Mouse (Mus musculus): ENCODE results near the gene Pcp2.
"Not testable (repeated sequence)": the region's sequence is repeated elsewhere in the genome, so short reads cannot be mapped to it uniquely, and the experiment has no call there.

Gene Pcp2

DNA sequence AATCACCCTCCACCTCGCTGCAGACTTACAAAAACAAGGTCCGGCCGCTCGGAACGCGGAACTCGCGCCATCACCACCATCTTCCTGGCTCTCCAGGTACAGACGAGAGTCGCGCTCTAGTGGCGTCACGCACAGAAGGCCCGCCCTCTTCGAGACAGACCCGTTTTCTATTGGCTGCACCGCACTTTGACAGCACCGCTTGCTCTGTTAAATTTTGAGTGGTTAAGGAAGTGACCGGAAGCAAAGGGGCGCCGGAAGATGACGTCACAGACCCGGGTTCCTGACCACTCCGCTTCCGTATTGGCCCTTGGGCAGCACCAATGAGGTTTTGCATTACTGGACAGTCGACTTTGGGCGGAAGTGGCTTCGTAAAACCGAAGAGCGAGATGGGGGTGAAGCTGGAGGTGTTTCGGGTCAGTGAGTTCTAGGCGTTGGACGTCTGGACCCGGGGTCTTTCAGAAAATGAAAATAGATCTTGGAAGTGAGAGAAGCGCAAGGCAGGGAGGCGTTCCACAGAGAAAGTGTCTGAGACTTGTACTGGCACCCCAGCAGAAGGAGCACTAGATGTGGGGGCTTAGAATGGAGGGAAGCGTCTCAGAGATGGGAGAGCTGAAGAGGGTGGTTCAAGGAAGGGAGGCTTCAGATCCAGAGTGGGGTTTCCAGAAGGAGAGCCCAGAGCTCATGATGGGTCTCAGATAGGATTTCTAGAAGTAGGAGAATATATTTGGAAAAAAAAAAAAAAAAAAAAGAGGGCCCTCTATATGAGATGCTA is 4.0 kb downstream of the Pcp2 start, which contains the start of the genes Xab2 and Pet100:
TSS of gene Xab2 (minus strand) at position 118 of the 772 bp plus-strand sequence.
TSS of gene Pet100 (plus strand) at position 350 of the 772 bp plus-strand sequence.
- peak; percentile 99 to 100 for DNase-seq (ENCODE audit: low spot score in 2 of 2)

DNA sequence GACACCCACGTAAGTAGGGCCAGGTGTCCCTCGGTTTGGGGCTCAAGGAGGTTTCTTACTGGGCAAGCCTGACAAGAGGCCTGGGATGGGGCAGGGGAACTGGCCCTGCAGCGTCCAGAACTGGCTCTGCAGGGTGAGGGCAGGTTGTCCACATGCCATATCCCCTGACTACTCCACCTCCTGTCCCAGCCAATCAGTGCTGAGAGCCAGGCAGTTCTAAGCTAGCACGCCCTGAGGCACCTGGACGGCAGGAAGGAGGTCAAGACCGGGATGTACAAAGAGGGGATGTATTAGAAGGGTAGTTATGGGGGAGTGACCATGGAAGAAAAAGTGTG is 15.6 kb downstream of the Pcp2 start:
- no peak for DNase-seq (ENCODE audit: low spot score in 2 of 2)

DNA sequence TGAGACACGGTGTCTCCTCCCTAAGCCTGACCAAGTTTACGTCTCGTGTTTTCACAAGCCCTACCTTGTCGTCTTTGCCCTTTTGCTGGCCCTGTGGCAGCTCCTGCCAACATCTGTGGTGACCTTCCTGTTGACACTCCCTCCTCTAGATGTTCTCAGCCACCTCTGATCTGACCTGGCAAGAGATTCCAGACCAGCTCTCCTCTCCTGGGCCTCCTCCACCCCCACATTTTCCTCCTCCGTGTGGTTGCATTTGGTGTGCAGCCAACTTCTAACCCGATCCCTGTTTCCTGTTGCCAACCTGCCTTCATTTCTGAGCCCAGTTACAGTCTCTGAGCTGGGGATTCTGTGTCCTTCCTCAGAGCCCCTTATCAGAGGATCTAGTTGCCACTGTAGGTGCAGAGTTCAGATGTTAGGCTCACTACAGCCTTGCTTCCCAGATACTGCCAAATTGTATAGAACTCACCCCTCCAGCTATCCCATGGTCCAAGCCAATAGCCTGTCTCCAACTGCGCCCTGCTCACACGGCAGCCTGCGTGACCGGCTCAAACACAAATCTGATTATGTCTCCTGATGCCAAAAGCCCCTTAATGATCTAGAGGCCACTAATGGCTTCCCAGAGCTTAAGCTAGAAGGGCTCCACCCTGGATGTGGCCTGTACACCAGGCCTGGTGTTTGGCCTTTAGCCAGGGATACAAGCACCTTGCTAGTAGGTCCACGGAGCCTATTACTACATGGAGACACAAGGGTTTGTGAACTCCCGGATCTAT is 16.1 kb downstream of the Pcp2 start:
- DNase-seq (ENCODE audit: low spot score in 2 of 2): no peak

DNA sequence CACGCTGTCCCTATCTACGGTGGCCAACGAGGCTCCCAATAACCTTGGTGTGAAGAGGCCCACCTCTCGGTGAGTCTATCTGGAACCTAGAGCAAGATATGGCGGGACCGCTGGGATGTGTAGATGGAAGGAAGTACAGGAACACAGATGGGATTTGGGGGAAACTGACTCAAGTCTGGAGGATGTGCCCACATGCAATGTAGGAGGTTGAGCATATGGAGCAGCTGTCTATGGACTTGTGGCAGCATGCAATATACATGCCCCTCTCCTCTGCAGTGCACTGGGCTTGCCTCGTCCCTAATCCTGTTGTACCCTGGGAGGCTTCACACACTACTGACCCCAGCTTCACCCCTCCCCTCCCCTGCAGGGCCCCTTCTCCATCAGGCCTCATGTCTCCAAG is 17.5 kb downstream of the Pcp2 start:
- peak in 1 of 2 experiments; percentile 44 for DNase-seq (ENCODE audit: low spot score in 2 of 2)

DNA sequence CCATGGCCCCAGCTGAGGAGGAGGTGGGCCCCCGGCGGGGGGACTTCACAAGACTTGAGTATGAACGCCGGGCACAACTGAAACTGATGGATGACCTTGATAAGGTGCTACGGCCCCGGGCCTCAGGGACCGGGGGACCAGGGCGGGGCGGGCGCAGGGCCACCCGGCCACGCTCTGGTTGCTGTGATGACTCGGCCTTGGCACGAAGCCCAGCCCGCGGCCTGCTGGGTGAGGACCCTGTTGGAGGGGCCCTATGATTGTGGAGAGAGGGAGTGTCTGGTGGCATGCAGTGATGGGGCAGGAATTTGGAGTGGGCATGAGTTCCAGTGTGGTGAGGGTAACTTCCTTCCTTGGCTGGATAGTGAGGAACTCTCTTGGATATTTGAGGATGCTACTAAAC is 18.8 kb downstream of the Pcp2 start:
- no peak for DNase-seq (ENCODE audit: low spot score in 2 of 2)

DNA sequence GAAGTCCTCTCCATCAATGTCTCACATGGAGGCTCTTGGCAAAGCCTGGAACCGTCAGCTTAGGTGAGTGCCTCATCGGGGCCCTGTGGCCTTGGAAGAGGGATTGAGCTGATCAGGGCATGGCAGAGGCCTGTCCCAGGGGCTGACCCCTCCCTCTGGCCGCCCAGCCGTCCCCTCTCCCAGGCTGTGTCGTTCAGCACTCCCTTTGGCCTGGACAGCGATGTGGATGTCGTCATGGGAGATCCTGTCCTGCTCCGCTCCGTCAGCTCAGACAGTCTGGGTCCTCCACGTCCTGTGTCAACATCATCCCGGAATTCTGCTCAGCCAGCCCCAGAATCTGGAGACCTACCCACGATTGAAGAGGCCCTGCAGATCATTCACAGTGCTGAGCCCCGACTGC is 21.9 kb downstream of the Pcp2 start:
- DNase-seq (ENCODE audit: low spot score in 2 of 2): no peak

DNA sequence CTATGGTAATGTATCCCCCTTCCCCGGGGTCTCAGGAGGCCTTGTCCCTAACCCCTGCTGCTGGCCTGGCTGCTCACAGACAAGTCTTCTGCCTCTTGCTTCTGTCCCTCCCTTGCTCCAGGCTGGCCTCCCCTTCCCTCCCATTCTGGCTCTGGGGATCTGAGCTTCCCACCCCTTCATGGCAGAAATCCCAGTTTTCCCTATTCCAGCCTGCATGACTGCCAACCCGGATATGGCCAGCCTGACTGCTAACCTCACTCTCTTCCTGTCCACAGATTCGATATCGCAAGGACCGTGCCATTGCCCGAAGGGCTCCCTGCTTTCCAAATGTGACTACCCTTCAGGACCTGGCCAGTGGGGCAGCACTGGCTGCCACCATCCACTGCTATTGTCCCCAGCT is 24.9 kb downstream of the Pcp2 start:
- no peak for DNase-seq (ENCODE audit: low spot score in 2 of 2)

DNA sequence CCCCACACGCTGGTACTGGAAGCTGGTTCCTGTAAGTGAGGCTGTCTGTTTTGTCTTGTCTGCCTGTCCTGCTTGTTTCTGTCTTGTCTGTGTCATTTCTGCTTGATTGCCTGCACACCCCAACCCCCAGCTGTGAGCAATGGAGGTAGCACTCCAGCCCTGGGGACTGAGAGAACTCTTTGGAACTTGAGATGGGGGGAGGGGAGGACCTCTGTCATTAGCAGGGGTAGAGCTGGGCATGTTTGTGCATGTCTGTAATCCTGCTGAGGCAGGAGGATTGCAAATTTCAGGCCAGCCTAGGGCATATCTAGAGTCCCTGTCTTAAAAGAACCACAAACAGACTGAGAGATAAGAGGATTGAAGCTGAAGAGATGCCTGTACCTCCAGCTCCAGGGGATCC is 26.1 kb downstream of the Pcp2 start:
- no peak for DNase-seq (ENCODE audit: low spot score in 2 of 2)

DNA sequence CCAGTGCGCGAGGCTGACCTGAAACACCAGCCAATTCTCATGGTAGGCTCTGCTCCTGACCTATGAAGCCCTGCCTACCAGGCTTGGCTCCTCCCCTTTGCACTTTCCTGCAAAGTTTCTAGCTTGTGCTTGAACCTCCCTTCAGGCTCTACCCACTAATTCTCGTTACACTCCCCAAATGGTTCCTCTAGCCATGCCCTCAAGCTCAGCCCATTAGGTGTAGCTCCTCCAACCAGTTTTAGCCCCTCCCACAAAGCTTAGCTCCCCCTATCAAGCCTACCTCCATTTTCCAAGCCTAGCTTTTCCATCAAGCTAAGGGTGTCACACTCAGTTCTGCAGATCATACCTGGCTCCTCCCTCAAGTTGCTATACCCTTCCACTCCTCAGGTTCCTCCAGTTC is 27.3 kb downstream of the Pcp2 start:
- no peak for DNase-seq (ENCODE audit: low spot score in 2 of 2)

DNA sequence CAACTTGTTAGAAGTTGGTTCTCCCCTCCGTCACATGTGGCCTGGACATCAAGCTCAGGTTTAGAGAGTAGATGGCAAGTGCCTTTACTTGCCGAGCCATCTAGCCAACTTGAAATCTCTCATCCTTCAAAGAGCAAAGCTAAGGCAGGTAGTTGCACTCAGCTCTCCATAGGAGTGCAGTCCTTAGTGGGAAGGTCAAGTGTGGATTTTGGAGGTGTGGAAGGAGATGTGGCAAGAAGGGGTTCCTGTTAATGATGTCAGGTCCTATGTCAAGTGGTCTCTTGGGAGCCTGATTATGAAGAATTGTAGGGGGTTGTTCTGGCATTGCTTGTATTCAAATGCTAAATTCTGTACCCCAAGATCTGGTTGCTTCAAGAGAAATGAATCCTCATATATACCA is 30.9 kb downstream of the Pcp2 start:
- DNase-seq (ENCODE audit: low spot score in 2 of 2): no peak

DNA sequence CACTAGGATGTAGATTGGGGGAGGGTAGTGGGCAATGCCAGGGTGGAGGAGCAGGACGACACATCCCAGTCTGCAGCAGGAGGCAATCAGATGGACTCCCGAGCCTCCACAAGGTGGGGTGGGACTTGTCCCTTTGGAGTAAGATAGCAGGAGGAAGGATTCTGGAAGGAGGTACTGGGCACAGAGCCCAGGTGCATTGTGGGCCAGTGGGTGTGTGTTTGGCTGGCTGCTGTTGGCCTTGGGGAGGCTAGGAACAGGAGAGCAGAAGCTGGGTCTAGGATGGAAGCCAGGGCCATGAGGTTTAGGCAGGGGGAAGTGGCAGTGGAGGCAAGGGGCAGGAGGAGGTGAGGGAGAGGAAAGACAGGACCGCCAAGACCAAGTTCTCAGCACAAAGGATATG is 31.9 kb downstream of the Pcp2 start:
- DNase-seq (ENCODE audit: low spot score in 2 of 2): no peak

DNA sequence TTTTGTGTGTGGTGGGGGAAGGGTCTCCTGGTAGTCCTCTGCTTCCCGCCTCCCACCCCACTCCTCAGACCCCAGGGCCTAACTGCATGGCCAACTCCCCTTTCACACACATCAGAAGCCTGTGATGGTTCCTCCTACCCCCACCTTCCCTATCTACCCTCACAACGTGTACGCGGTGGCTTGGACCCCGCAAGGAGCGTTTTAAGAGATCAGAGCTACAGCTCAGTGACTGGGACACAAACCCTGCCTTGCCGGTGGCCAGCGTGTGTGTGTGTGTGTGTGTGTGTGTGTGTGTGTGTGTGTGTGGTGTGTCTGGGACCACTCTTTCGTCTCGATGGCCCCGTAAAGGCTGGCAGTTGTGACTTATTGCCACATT is 37.1 kb downstream of the Pcp2 start:
- DNase-seq (ENCODE audit: low spot score in 2 of 2): no peak

DNA sequence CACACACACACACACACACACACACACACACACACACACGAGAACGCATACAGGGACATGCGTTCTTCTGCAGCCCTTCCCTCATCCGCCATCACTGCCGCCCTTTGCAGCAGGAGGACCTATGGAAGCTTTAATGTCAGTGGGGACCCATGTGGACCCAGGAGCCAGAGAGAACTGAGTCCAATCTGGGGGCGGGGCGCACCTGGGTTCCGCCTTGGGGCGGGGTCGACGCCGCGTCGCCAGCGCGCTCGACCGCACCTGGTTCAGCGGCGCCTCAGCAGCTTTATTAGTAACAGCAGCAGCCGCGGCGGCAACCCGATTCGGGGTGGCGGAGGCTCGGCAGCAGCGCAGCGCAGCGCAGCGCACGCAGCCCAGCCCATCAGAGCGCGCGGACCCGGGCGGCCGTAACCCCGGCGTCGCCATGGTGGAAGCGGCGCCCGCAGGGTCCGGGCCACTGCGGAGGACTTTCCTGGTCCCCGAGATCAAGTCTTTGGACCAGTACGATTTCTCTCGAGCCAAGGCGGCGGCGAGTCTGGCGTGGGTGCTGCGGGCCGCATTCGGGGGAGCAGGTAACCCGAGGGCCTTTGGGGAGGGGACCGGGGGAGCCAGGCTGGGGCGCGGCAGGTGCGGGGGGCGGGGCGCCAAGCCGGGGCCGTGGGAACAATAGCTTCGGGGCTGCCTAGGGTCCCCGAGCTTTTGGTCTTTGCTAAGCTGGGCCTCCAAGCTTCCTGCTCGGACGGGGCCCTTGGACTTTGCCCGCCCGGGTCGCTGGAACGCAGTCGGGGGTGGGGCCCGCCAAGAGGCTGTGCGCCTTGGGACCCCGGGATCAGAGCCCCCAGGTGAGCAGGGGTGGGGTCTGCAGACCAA is 37.7 kb downstream of the Pcp2 start:
- DNase-seq (ENCODE audit: low spot score in 2 of 2): peak; percentile 62 to 69

DNA sequence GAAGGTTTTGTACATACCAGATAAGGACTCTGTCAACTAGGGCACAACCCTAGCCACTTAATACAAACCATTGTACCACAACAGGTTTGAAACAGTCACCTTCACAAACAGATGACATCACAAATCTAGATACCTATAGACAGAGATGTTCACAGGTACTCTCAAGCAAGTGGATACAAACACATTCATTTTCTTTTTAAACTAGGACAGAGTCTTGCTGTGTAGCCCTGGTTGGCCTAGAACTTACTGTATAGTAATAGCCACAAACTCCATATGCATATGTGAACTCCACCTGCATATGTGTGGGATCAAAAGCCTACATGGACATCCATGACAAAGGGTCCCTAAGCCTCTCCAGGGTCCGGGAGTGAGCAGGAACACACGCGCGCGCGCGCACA is 38.4 kb downstream of the Pcp2 start, which contains the start of gene Camsap3:
TSS of gene Camsap3 (plus strand) at position 301 of the 398 bp plus-strand sequence.
- DNase-seq (ENCODE audit: low spot score in 2 of 2): no peak

DNA sequence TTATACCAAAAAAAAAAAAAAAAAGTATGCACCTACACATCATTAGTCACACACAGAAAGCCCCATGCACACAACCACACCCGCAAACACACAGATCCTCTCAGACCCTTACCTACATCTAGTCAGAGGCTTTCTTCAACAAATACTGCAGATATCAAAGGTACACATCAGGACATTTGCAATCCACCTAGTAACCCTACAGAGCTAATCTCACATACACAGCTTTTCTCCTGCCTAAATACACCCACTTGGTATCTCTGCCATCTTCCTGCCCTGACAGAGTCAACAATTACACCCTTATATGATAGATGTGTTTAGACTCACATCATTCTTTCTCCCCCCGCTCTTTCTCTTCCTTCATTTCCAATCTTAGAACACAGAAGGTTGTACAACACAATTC is 38.9 kb downstream of the Pcp2 start:
- no peak for DNase-seq (ENCODE audit: low spot score in 2 of 2)

DNA sequence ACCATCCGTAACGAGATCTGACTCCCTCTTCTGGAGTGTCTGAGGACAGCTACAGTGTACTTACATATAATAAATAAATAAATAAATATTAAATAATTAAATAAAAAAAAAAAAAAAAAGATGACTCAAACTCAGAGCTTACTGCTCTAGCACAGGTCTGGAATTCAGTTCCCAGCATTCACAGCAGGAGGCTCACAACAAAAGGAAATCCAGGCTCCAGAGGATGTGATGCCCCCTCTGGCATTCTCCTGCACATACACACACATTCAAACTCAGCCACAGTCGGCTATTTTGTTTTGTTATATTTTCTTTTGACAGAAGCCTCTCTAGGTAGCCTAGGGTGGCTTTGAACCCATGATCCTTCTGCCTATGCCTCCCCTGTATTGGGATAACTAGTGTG is 43.4 kb downstream of the Pcp2 start:
- DNase-seq (ENCODE audit: low spot score in 2 of 2): not testable (repeated sequence)

DNA sequence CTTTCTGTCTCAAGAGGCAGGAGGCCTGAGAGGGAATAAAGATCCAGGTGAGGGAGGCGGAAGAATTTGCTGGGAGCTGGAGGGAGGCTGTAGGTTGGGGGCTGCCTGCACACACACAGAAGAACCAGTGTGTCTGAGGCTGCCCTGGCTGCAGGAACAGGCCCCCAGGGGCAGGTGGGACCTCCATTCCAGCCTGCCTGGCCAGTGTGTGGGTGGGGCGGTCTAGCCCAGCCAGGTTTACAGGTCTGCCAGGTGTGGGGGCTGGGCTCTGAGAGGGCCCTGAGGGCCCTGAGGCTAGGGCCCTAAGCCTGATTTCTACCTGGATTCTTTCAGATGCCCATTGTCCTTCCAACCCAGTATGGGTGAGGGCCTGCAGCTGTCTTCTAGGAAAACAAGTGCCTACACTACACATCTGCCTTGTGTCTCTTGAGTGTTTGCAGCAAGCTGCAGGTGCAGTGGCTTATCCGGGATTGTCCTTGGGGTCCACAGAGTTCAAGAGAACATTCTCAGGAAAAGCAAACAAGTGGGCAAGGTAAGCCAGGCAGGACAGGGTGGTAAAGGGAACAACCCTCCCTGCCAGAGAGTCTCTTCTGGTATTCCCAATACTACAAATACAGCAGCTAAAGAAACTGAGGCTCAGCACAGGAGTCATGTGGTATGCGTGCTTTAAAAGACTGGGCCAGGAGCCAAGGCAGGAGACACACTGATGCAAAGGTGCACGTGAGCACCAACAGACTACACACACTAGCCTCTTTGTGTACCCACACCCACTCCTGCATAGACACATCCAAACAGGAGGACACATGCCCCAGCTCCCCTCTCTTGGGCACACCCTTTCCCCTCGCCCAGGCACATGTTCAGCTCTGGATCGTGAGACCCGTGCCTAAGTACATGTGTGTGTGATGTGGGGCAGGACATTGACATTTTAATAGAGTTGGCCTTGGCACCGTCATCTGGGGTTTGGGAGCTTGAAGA is 45.7 kb downstream of the Pcp2 start:
- no peak for DNase-seq (ENCODE audit: low spot score in 2 of 2)

DNA sequence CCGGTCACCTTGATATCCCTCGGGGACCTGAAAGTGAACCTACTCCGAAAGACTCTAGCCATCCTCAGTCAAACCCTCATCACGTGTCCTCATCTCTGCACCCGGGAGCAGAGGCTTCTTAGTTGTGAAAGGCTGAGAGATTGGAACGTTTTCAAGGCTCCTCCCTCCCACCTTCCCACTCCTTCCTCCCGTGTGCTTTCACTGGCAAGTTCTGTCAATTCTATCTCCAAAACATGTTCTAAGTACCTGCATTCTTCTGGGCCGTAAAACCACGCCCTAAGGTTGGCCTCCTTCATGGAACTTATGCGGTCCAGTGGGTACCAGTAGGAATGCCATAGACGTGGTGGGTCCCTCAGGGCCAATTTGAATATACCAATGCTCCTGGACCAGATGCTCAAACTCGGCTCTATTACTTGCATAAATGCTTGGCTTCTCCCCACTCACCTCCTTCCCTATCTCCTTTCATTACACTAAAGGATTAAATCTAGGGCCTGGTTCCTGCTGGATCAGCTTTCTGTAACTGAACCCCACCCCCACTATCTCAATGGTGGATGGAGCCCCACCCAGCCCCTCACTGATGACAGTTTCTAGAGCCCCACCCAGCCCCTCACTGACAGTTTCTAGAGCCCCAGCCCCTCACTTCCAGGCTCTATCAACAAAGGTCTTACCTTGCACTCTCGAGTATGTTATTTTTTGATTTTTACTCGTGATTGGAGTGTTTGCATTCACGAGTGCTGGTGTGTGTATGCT is 49.0 kb downstream of the Pcp2 start:
- no peak for DNase-seq (ENCODE audit: low spot score in 2 of 2)

DNA sequence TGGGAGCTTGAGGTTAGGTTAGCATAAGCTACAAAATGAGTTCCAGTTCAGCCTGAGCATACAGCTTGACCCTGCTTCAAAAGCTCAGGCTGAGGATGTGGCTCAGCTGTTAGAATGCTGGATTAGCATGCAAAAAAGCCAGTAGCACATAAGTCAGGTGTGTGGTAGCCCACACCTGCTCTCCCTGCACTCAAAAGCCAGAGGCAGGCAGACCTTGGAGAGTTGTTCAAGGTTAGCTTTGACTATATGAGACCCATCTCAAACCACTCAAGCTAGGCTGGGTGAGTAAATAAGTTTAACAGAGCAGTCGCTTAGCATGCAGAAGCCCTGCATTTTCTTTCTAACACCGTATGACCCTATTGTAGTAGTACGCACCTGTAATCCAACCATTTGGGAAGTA is 50.8 kb downstream of the Pcp2 start:
- no peak for DNase-seq (ENCODE audit: low spot score in 2 of 2)
